Mouse (Mus musculus): ENCODE data around the gene Plppr2.

GRCm38 (mm10) chr9:21968883-21969282, 32.0 kb downstream of the Plppr2 start:
- TF ChIP-seq ZNF384 (IDR thresholded peaks at IDR 0.05; ENCODE audit: low read depth, low read length): no peak
- no peak for TF ChIP-seq CHD2 (IDR thresholded peaks at IDR 0.05; ENCODE audit: low read depth, low read length)
- TF ChIP-seq HCFC1 (IDR thresholded peaks at IDR 0.05; ENCODE audit: borderline replicate concordance, insufficient read depth, low read length): no peak
- no peak for TF ChIP-seq MAFK (IDR thresholded peaks at IDR 0.05; ENCODE audit: insufficient read depth, low read depth, low read length)
- no peak for TF ChIP-seq ZC3H11A (IDR thresholded peaks at IDR 0.05; ENCODE audit: borderline replicate concordance, low read depth, low read length)

Data from ES-E14 (cell line).